Mouse (Mus musculus): ENCODE results near the gene Pla2g15. TPM values are rescaled to one million over a fixed set of nuclear protein-coding genes. Genes with fewer than 3 reads are reported as not detected.

Gene Pla2g15
- total RNA-seq, 2 experiments from 2014 or later: 19.4 to 23.1 TPM

GRCm38 (mm10) chr8:106134751-106135571 is 15.2 kb upstream of the Pla2g15 start:
- no peak for DNase-seq (ENCODE audit: extremely low spot score in 1 of 2, low spot score in 1 of 2)

GRCm38 (mm10) chr8:106135672-106136071 is 14.5 kb upstream of the Pla2g15 start:
- no peak for DNase-seq (ENCODE audit: extremely low spot score in 1 of 2, low spot score in 1 of 2)

GRCm38 (mm10) chr8:106136156-106137130 is 13.8 kb upstream of the Pla2g15 start, which contains the start of gene Esrp2:
Gene Esrp2 (minus strand): TSS chr8:106136974.
- DNase-seq (ENCODE audit: extremely low spot score in 1 of 2, low spot score in 1 of 2): no peak

- no peak for DNase-seq (ENCODE audit: extremely low spot score in 1 of 2, low spot score in 1 of 2)
Measured at GRCm38 (mm10) chr8:106137218-106137905, 12.8 kb upstream of the Pla2g15 start.

- peak in 1 of 2 experiments; percentile 36 for DNase-seq (ENCODE audit: extremely low spot score in 1 of 2, low spot score in 1 of 2)
Measured at GRCm38 (mm10) chr8:106137906-106138477, 12.2 kb upstream of the Pla2g15 start.

GRCm38 (mm10) chr8:106138616-106139015 is 11.6 kb upstream of the Pla2g15 start:
- no peak for DNase-seq (ENCODE audit: extremely low spot score in 1 of 2, low spot score in 1 of 2)

GRCm38 (mm10) chr8:106140191-106140590 is 10.0 kb upstream of the Pla2g15 start:
- no peak for DNase-seq (ENCODE audit: extremely low spot score in 1 of 2, low spot score in 1 of 2)

- DNase-seq (ENCODE audit: extremely low spot score in 1 of 2, low spot score in 1 of 2): peak; percentile 77 to 92
Measured at GRCm38 (mm10) chr8:106140769-106141168, 9.4 kb upstream of the Pla2g15 start.

GRCm38 (mm10) chr8:106145331-106145730 is 4.9 kb upstream of the Pla2g15 start:
- no peak for DNase-seq (ENCODE audit: extremely low spot score in 1 of 2, low spot score in 1 of 2)

GRCm38 (mm10) chr8:106146014-106146413 is 4.2 kb upstream of the Pla2g15 start:
- DNase-seq (ENCODE audit: extremely low spot score in 1 of 2, low spot score in 1 of 2): no peak

GRCm38 (mm10) chr8:106147868-106148565 is 2.2 kb upstream of the Pla2g15 start:
- DNase-seq (ENCODE audit: extremely low spot score in 1 of 2, low spot score in 1 of 2): no peak

- DNase-seq (ENCODE audit: extremely low spot score in 1 of 2, low spot score in 1 of 2): no peak
Measured at GRCm38 (mm10) chr8:106149025-106149424, 1.2 kb upstream of the Pla2g15 start.

GRCm38 (mm10) chr8:106150653-106151000 is 428 bp downstream of the Pla2g15 start:
- no peak for DNase-seq (ENCODE audit: extremely low spot score in 1 of 2, low spot score in 1 of 2)

- DNase-seq (ENCODE audit: extremely low spot score in 1 of 2, low spot score in 1 of 2): no peak
Measured at GRCm38 (mm10) chr8:106151041-106151440, 842 bp downstream of the Pla2g15 start.

GRCm38 (mm10) chr8:106152876-106153275 is 2.7 kb downstream of the Pla2g15 start:
- DNase-seq (ENCODE audit: extremely low spot score in 1 of 2, low spot score in 1 of 2): no peak

- DNase-seq (ENCODE audit: extremely low spot score in 1 of 2, low spot score in 1 of 2): no peak
Measured at GRCm38 (mm10) chr8:106157419-106157818, 7.2 kb downstream of the Pla2g15 start.

- no peak for DNase-seq (ENCODE audit: extremely low spot score in 1 of 2, low spot score in 1 of 2)
Measured at GRCm38 (mm10) chr8:106158381-106158780, 8.2 kb downstream of the Pla2g15 start.

GRCm38 (mm10) chr8:106159876-106160275 is 9.7 kb downstream of the Pla2g15 start:
- DNase-seq (ENCODE audit: extremely low spot score in 1 of 2, low spot score in 1 of 2): no peak

GRCm38 (mm10) chr8:106163251-106163650 is 13.1 kb downstream of the Pla2g15 start:
- no peak for DNase-seq (ENCODE audit: extremely low spot score in 1 of 2, low spot score in 1 of 2)

GRCm38 (mm10) chr8:106165460-106165859 is 15.3 kb downstream of the Pla2g15 start:
- peak; percentile 54 to 89 for DNase-seq (ENCODE audit: extremely low spot score in 1 of 2, low spot score in 1 of 2)
